Mouse (Mus musculus): ENCODE measurements around the gene Wipi2. TPM values are rescaled to one million over a fixed set of nuclear protein-coding genes. Genes with fewer than 3 reads are reported as not detected.

The Wipi2 gene
- polyA plus RNA-seq, 1 experiment = not detected

DNA sequence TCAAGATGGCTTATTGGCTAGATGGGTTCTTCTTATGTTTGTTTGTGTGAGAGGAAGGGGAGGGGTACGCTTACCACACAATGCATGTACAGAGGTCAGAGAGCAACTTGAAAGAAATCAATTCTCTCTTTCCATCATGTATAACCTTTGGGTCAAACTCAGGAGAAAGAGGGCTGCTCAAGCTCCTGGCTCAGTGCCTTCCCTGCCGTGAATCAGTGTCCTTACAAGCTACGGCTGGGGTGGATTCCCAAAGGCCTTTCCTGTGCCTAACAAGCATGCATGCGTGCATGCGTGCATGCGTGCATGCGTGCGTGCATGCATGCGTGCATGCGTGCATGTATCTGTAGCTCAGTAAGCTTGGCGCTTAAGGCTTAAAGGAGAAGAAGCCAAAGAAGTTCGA lies 22.2 kb upstream of the Wipi2 start:
- Histone ChIP-seq H3K27ac (ENCODE audit: insufficient read depth, low read depth, low read length) (0 out of 2 replicates have a peak overlapping the region, but pooled peaks have one; percentile 26), H3K4me1 (ENCODE audit: control insufficient read depth, insufficient read depth, low read length) (peaks cover 33% of the 10 kb centered on the region), H3K4me3 (ENCODE audit: insufficient read depth, low read depth, low read length) (0 out of 2 replicates have a peak overlapping the region, but pooled peaks have one; percentile 7)
- TF ChIP-seq CTCF (IDR thresholded peaks at IDR 0.05; ENCODE audit: insufficient read depth, low read depth, low read length) = no peak
- no peak for TF ChIP-seq POLR2A (IDR thresholded peaks at IDR 0.05; ENCODE audit: insufficient read depth, low read depth, low read length)
- WGBS = 86% methylated on average over 12 of the region's 12 CpGs

- H3K4me1 ChIP-seq (ENCODE audit: control insufficient read depth, insufficient read depth, low read length) = peaks cover 23% of the 10 kb centered on the region
- TF ChIP-seq POLR2A (IDR thresholded peaks at IDR 0.05; ENCODE audit: insufficient read depth, low read depth, low read length) (no peak), CTCF (IDR thresholded peaks at IDR 0.05; ENCODE audit: insufficient read depth, low read depth, low read length) (no peak)
- H3K27ac ChIP-seq (ENCODE audit: insufficient read depth, low read depth, low read length) = peak within 1 kb of the TSS; percentile 87
- peak within 1 kb of the TSS; percentile 86 for H3K4me3 ChIP-seq (ENCODE audit: insufficient read depth, low read depth, low read length)
- 1% methylated on average over 42 of the region's 42 CpGs for WGBS
Observed at GRCm38 (mm10) chr5:142608259-142608988, 19.1 kb upstream of the Wipi2 start, which contains the start of gene Mmd2. Gene Mmd2 (minus strand): TSS chr5:142608800.

- WGBS = 4% methylated on average over 4 of the region's 4 CpGs
- Histone ChIP-seq H3K4me1 (ENCODE audit: control insufficient read depth, insufficient read depth, low read length) (peaks cover 24% of the 10 kb centered on the region), H3K27ac (ENCODE audit: insufficient read depth, low read depth, low read length) (peak overlapping the region; percentile 78; the same call in 1 of the 2 replicates), H3K4me3 (ENCODE audit: insufficient read depth, low read depth, low read length) (peak overlapping the region; percentile 86)
- TF ChIP-seq CTCF (IDR thresholded peaks at IDR 0.05; ENCODE audit: insufficient read depth, low read depth, low read length) (no peak), POLR2A (IDR thresholded peaks at IDR 0.05; ENCODE audit: insufficient read depth, low read depth, low read length) (no peak)
Observed at GRCm38 (mm10) chr5:142608989-142609325, 18.5 kb upstream of the Wipi2 start.

DNA sequence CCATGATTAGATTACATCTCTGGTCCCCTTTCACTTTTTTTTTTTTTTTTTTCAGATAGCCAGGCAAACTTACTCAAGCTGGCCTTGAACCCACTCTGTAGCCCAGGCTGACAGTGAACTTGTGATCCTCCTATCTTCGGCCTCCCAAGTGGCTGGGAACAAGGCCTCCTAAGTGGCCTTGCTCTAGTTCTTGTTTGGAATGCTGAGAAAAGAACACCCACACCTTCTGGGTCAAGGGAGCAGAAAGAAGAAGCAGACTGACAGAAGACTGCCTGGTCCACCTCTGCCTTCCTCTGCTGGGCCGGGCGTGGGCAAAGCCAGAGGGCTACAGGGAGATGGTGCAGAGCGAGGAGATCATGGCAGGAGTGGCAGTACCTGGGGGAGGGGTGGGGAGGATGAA lies 17.1 kb upstream of the Wipi2 start:
- 94% methylated on average over 4 of the region's 4 CpGs for WGBS
- TF ChIP-seq CTCF (IDR thresholded peaks at IDR 0.05; ENCODE audit: insufficient read depth, low read depth, low read length) (no peak), POLR2A (IDR thresholded peaks at IDR 0.05; ENCODE audit: insufficient read depth, low read depth, low read length) (no peak)
- no peak overlapping the region for H3K4me3 ChIP-seq (ENCODE audit: insufficient read depth, low read depth, low read length)
- H3K27ac ChIP-seq (ENCODE audit: insufficient read depth, low read depth, low read length) = no peak overlapping the region
- H3K4me1 ChIP-seq (ENCODE audit: control insufficient read depth, insufficient read depth, low read length) = peaks cover 19% of the 10 kb centered on the region

DNA sequence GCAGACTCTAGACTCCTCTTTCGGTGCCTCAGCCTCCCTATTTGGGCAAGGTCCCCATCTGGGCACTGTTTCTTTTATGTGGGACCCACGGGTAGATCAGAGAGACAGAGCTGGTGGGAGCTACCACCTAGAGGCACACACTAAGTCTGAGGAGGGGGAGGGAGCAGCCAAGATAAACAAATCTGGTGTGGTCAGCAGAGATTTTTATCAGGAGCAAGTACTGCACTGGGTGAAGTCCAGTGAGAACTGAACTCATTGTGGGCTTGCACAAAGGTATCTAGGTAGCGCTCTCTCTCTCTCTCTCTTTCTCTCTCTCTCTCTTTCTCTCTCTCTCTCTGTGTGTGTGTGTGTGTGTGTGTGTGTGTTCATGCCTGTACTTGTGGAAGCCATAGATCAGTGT lies 13.0 kb upstream of the Wipi2 start:
- no peak for TF ChIP-seq CTCF (IDR thresholded peaks at IDR 0.05; ENCODE audit: insufficient read depth, low read depth, low read length)
- Histone ChIP-seq H3K27ac (ENCODE audit: insufficient read depth, low read depth, low read length) (no peak overlapping the region), H3K4me1 (ENCODE audit: control insufficient read depth, insufficient read depth, low read length) (peaks cover 12% of the 10 kb centered on the region), H3K4me3 (ENCODE audit: insufficient read depth, low read depth, low read length) (no peak overlapping the region)
- WGBS = 69% methylated on average over 3 of the region's 3 CpGs

DNA sequence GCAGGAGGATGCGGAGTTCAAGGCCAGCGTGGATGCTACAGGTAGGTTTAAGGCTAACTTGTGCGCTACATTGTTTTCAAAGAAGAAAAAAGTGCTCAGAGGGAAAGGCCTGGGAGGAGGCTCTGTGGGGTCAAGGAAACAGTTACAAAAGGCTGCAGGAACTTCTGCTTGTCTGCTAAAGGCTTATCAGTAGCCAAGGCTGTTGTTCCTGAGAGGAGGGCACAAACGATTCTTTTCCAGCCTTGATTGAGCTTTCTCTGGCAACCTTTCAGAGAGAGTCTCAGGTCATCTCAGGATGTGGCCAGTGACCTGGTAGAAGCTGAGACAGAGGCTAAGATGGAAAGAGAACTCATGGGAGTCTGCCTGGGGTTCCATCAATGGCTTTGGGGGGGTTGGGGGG lies 11.9 kb upstream of the Wipi2 start:
- WGBS = 87% methylated on average over 4 of the region's 4 CpGs
- TF ChIP-seq POLR2A (IDR thresholded peaks at IDR 0.05; ENCODE audit: insufficient read depth, low read depth, low read length) (no peak), CTCF (IDR thresholded peaks at IDR 0.05; ENCODE audit: insufficient read depth, low read depth, low read length) (no peak)
- H3K4me1 ChIP-seq (ENCODE audit: control insufficient read depth, insufficient read depth, low read length) = peaks cover 11% of the 10 kb centered on the region
- no peak overlapping the region for H3K4me3 ChIP-seq (ENCODE audit: insufficient read depth, low read depth, low read length)
- no peak overlapping the region for H3K27ac ChIP-seq (ENCODE audit: insufficient read depth, low read depth, low read length)

DNA sequence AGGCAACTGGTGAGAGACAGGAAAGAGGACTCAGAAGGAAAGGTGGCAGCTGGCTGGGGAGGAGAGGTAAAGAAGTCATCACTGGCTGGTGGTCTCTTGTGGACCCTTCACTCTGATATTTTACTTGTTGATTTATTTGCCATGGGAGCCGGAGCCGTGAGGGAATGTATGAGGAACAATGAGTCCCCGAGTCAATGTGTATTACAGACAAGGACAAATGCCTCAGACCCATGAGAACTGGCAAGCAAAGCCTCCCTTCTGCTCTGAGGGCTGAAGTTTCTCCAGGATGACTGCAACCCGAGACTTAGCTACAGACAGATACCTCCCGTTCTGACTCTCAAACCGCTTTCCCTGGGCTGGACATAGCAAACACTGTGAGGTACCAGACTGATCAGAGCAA lies 11.2 kb upstream of the Wipi2 start:
- Histone ChIP-seq H3K27ac (ENCODE audit: insufficient read depth, low read depth, low read length) (no peak overlapping the region), H3K4me3 (ENCODE audit: insufficient read depth, low read depth, low read length) (no peak overlapping the region), H3K4me1 (ENCODE audit: control insufficient read depth, insufficient read depth, low read length) (peaks cover 11% of the 10 kb centered on the region)
- TF ChIP-seq CTCF (IDR thresholded peaks at IDR 0.05; ENCODE audit: insufficient read depth, low read depth, low read length) = no peak
- 71% methylated on average over 6 of the region's 6 CpGs for WGBS

DNA sequence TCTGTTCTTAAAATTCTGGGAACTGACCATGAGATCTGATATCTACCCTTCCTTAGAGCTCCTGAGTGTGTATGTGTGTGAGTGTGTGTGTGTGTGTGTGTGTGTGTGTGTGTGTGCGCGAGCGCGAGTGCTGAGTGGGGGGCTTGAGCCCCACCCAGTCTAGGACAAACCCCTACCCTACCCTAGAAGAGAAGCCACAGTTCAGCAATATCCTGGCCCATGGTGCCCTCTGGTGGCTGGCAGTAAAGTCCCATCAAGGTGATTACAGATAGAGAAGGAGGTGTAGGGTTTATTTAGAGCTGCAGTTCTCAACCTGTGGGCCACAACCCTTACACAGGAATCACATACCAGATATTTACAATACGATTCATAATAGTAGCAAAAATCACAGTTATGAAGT lies 7.6 kb upstream of the Wipi2 start:
- Histone ChIP-seq H3K4me1 (ENCODE audit: control insufficient read depth, insufficient read depth, low read length) (0 out of 2 replicates have a peak, but pooled peaks cover 2% of the 10 kb centered on the region), H3K4me3 (ENCODE audit: insufficient read depth, low read depth, low read length) (no peak overlapping the region), H3K27ac (ENCODE audit: insufficient read depth, low read depth, low read length) (no peak overlapping the region)
- 6% methylated on average over 5 of the region's 5 CpGs for WGBS
- TF ChIP-seq CTCF (IDR thresholded peaks at IDR 0.05; ENCODE audit: insufficient read depth, low read depth, low read length) = peak; percentile 50; the same call in 1 of the 2 replicates
- TF ChIP-seq POLR2A (IDR thresholded peaks at IDR 0.05; ENCODE audit: insufficient read depth, low read depth, low read length) = no peak

GRCm38 (mm10) chr5:142621421-142621820 lies 6.1 kb upstream of the Wipi2 start:
- H3K27ac ChIP-seq (ENCODE audit: insufficient read depth, low read depth, low read length) = no peak overlapping the region
- 0 out of 2 replicates have a peak, but pooled peaks cover 2% of the 10 kb centered on the region for H3K4me1 ChIP-seq (ENCODE audit: control insufficient read depth, insufficient read depth, low read length)
- TF ChIP-seq CTCF (IDR thresholded peaks at IDR 0.05; ENCODE audit: insufficient read depth, low read depth, low read length) (no peak), POLR2A (IDR thresholded peaks at IDR 0.05; ENCODE audit: insufficient read depth, low read depth, low read length) (no peak)
- 75% methylated on average over 2 of the region's 2 CpGs for WGBS
- H3K4me3 ChIP-seq (ENCODE audit: insufficient read depth, low read depth, low read length) = no peak overlapping the region

Data from olfactory bulb, adult 2 months (tissue).